Mouse (Mus musculus): Measurements from ENCODE around the gene Bco2. TPM values are rescaled to one million over a fixed set of nuclear protein-coding genes. Genes with fewer than 3 reads are reported as not detected.

The Bco2 gene
- polyA plus RNA-seq, 1 experiment from 2014 or later, result 0.20 TPM

GRCm38 (mm10) chr9:50593544-50593943 lies 38.6 kb upstream of the Bco2 start:
- no peak for ATAC-seq (ENCODE audit: low FRiP score, low TSS enrichment)
- no peak overlapping the region for H3K4me2 ChIP-seq (ENCODE audit: low read length)
- H3K9me3 ChIP-seq (ENCODE audit: control insufficient read depth, low read length), result no peaks in the 10 kb centered on the region
- H3K9ac ChIP-seq (replicated peaks; ENCODE audit: low read length), result no peak overlapping the region
- H3K27ac ChIP-seq (replicated peaks; ENCODE audit: low read depth, low read length), result no peak overlapping the region
- DNase-seq, result peak; percentile 45
- no peaks in the 10 kb centered on the region for H3K4me1 ChIP-seq (ENCODE audit: control insufficient read depth, insufficient read depth, low read length)
- peaks cover 38% of the 10 kb centered on the region for H3K36me3 ChIP-seq (ENCODE audit: control insufficient read depth, insufficient read depth, low read length)
- WGBS, result 85% methylated on average over 3 of the region's 3 CpGs
- H3K4me3 ChIP-seq (replicated peaks; ENCODE audit: low read depth, low read length), result no peak overlapping the region
- no peaks in the 10 kb centered on the region for H3K27me3 ChIP-seq (ENCODE audit: control insufficient read depth, insufficient read depth, low read length)

GRCm38 (mm10) chr9:50592955-50593354 lies 38.0 kb upstream of the Bco2 start:
- H3K4me1 ChIP-seq (ENCODE audit: control insufficient read depth, insufficient read depth, low read length), result no peaks in the 10 kb centered on the region
- H3K9ac ChIP-seq (replicated peaks; ENCODE audit: low read length), result no peak overlapping the region
- H3K36me3 ChIP-seq (ENCODE audit: control insufficient read depth, insufficient read depth, low read length), result peaks cover 32% of the 10 kb centered on the region
- 86% methylated on average over 9 of the region's 9 CpGs for WGBS
- ATAC-seq (ENCODE audit: low FRiP score, low TSS enrichment) (no peak), DNase-seq (no peak)
- no peaks in the 10 kb centered on the region for H3K27me3 ChIP-seq (ENCODE audit: control insufficient read depth, insufficient read depth, low read length)
- no peaks in the 10 kb centered on the region for H3K9me3 ChIP-seq (ENCODE audit: control insufficient read depth, low read length)
- H3K4me3 ChIP-seq (replicated peaks; ENCODE audit: low read depth, low read length), result no peak overlapping the region
- no peak overlapping the region for H3K27ac ChIP-seq (replicated peaks; ENCODE audit: low read depth, low read length)
- H3K4me2 ChIP-seq (ENCODE audit: low read length), result no peak overlapping the region

- Histone ChIP-seq H3K27me3 (ENCODE audit: control insufficient read depth, insufficient read depth, low read length) (no peaks in the 10 kb centered on the region), H3K4me1 (ENCODE audit: control insufficient read depth, insufficient read depth, low read length) (no peaks in the 10 kb centered on the region), H3K27ac (replicated peaks; ENCODE audit: low read depth, low read length) (no peak overlapping the region), H3K9me3 (ENCODE audit: control insufficient read depth, low read length) (no peaks in the 10 kb centered on the region), H3K4me3 (replicated peaks; ENCODE audit: low read depth, low read length) (no peak overlapping the region), H3K36me3 (ENCODE audit: control insufficient read depth, insufficient read depth, low read length) (peaks cover 14% of the 10 kb centered on the region), H3K4me2 (ENCODE audit: low read length) (no peak overlapping the region), H3K9ac (replicated peaks; ENCODE audit: low read length) (no peak overlapping the region)
- 77% methylated on average over 10 of the region's 10 CpGs for WGBS
- DNase-seq, result no peak
- no peak for ATAC-seq (ENCODE audit: low FRiP score, low TSS enrichment)
Observed at GRCm38 (mm10) chr9:50590856-50591518, 36.0 kb upstream of the Bco2 start.

GRCm38 (mm10) chr9:50586955-50587354 lies 32.0 kb upstream of the Bco2 start:
- no peak for ATAC-seq (ENCODE audit: low FRiP score, low TSS enrichment)
- Histone ChIP-seq H3K27me3 (ENCODE audit: control insufficient read depth, insufficient read depth, low read length) (no peaks in the 10 kb centered on the region), H3K9me3 (ENCODE audit: control insufficient read depth, low read length) (no peaks in the 10 kb centered on the region), H3K36me3 (ENCODE audit: control insufficient read depth, insufficient read depth, low read length) (no peaks in the 10 kb centered on the region), H3K4me2 (ENCODE audit: low read length) (no peak overlapping the region), H3K27ac (replicated peaks; ENCODE audit: low read depth, low read length) (no peak overlapping the region), H3K9ac (replicated peaks; ENCODE audit: low read length) (no peak overlapping the region), H3K4me1 (ENCODE audit: control insufficient read depth, insufficient read depth, low read length) (no peaks in the 10 kb centered on the region), H3K4me3 (replicated peaks; ENCODE audit: low read depth, low read length) (no peak overlapping the region)
- DNase-seq, result no peak
- WGBS, result 80% methylated on average over 4 of the region's 4 CpGs

DNA sequence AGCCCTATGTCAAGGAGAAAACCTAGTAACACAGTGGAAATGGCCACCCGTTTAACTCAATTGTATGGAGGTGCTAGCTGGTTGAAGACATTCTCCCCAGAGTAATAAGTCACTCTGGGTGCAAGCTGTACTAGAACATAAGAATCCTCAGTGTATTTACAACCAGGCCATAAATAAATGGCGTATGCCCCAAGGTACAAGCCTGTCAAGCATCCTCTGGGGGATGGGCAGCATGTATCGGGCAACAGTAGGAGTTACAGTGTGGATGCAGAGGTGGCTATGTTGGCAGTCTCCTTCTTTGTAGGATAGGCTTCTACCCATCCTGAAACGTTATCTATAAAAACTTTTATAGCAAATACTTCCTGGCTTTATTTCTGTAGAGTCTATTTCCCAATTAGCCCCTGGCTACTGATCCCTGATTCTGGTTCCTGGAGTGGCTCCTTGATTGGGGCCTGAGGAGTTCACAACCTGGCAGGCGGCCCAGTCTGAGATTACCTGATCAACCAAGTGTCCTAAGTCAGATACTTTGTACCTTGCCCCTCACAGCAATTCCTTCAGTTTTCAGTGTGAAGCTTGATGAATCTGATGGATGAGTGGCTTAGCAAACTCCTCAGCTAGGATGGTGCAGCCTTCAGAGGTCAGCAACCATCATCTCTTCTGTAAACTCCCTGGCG lies 30.3 kb upstream of the Bco2 start:
- Histone ChIP-seq H3K27ac (replicated peaks; ENCODE audit: low read depth, low read length) (no peak overlapping the region), H3K9ac (replicated peaks; ENCODE audit: low read length) (no peak overlapping the region), H3K36me3 (ENCODE audit: control insufficient read depth, insufficient read depth, low read length) (no peaks in the 10 kb centered on the region), H3K4me3 (replicated peaks; ENCODE audit: low read depth, low read length) (no peak overlapping the region), H3K4me1 (ENCODE audit: control insufficient read depth, insufficient read depth, low read length) (no peaks in the 10 kb centered on the region), H3K4me2 (ENCODE audit: low read length) (no peak overlapping the region), H3K9me3 (ENCODE audit: control insufficient read depth, low read length) (no peaks in the 10 kb centered on the region), H3K27me3 (ENCODE audit: control insufficient read depth, insufficient read depth, low read length) (no peaks in the 10 kb centered on the region)
- no peak for DNase-seq
- WGBS, result 85% methylated on average over 6 of the region's 6 CpGs
- ATAC-seq (ENCODE audit: low FRiP score, low TSS enrichment), result no peak

- no peak for DNase-seq
- no peaks in the 10 kb centered on the region for H3K27me3 ChIP-seq (ENCODE audit: control insufficient read depth, insufficient read depth, low read length)
- no peak overlapping the region for H3K4me3 ChIP-seq (replicated peaks; ENCODE audit: low read depth, low read length)
- no peak overlapping the region for H3K4me2 ChIP-seq (ENCODE audit: low read length)
- ATAC-seq (ENCODE audit: low FRiP score, low TSS enrichment), result no peak
- no peaks in the 10 kb centered on the region for H3K4me1 ChIP-seq (ENCODE audit: control insufficient read depth, insufficient read depth, low read length)
- 4% methylated on average over 4 of the region's 4 CpGs for WGBS
- no peaks in the 10 kb centered on the region for H3K9me3 ChIP-seq (ENCODE audit: control insufficient read depth, low read length)
- H3K27ac ChIP-seq (replicated peaks; ENCODE audit: low read depth, low read length), result no peak overlapping the region
- H3K9ac ChIP-seq (replicated peaks; ENCODE audit: low read length), result no peak overlapping the region
- H3K36me3 ChIP-seq (ENCODE audit: control insufficient read depth, insufficient read depth, low read length), result no peaks in the 10 kb centered on the region
Observed at GRCm38 (mm10) chr9:50580370-50580769, 25.4 kb upstream of the Bco2 start.

DNA sequence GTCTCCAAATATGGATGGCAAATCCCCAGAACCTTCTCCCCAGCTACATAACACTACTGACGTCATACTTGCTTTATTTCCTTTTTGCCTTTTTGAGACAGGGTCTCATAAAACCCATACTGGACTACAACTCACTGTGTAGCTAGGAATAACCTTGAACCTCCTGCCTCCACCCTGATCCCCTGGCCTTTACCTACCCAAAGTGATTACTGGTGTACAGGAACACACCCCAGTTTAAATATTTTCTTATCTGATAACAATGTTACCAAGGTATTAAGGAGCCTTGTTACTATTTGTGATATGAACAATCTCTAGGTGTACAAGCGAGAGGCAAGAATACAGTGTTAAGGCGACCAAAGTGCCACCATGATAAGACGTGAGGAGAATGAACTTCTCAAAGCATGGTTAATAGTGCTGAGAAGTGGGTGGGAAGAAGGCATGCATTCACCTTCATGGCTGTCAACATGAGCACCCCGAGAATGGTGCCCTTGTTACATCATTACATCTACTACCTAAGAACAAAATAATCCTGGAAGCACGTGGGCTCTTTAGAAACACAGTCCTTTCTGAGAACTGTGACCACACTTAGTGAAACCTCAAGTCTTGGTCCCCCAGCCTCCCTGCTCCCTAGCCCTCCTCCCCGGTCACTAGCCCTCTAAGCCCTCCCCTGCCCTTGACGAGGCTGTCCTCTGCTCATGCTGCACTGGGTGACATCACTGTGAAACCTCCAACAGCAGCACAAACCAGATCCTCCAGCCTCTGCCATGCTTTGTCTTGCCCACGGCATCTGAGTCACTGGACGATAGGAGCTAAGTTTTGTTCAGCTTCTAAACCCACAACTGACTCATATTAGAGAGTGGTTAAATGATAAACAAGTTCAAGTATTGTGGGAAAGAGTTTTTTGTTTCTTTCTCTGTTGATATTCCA lies 14.9 kb upstream of the Bco2 start:
- 83% methylated on average over 10 of the region's 10 CpGs for WGBS

DNA sequence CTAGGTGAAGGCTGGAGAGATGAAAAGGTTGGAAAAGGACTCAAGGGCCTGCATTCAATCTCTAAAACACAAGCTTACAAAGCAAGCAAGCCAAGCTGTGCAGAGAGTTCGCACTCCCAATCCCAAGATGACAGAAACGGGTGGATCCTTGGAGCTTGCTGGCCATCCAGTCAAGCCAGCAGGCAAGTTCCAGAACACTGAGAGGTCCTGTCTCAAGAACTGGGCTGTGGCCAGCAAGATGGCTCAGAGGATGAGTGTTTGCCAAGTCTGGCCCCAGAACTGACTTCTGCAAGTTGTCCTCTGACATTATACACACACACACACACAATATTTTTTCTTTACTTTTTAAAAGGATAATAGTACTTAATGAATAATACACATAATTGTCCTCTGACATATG lies 12.9 kb upstream of the Bco2 start:
- no peak for DNase-seq
- Histone ChIP-seq H3K9ac (replicated peaks; ENCODE audit: low read length) (no peak overlapping the region), H3K27me3 (ENCODE audit: control insufficient read depth, insufficient read depth, low read length) (no peaks in the 10 kb centered on the region), H3K4me3 (replicated peaks; ENCODE audit: low read depth, low read length) (no peak overlapping the region), H3K27ac (replicated peaks; ENCODE audit: low read depth, low read length) (no peak overlapping the region), H3K36me3 (ENCODE audit: control insufficient read depth, insufficient read depth, low read length) (no peaks in the 10 kb centered on the region), H3K9me3 (ENCODE audit: control insufficient read depth, low read length) (no peaks in the 10 kb centered on the region), H3K4me2 (ENCODE audit: low read length) (no peak overlapping the region), H3K4me1 (ENCODE audit: control insufficient read depth, insufficient read depth, low read length) (no peaks in the 10 kb centered on the region)
- no peak for ATAC-seq (ENCODE audit: low FRiP score, low TSS enrichment)
- WGBS, result 91% methylated on average over 2 of the region's 2 CpGs

More for the DNA sequence above, 14.9 kb upstream of the Bco2 start:
- no peaks in the 10 kb centered on the region for H3K27me3 ChIP-seq (ENCODE audit: control insufficient read depth, insufficient read depth, low read length)
- H3K9ac ChIP-seq (replicated peaks; ENCODE audit: low read length), result no peak overlapping the region
- no peak for DNase-seq
- H3K9me3 ChIP-seq (ENCODE audit: control insufficient read depth, low read length), result no peaks in the 10 kb centered on the region
- no peak for ATAC-seq (ENCODE audit: low FRiP score, low TSS enrichment)
- H3K4me2 ChIP-seq (ENCODE audit: low read length), result no peak overlapping the region
- no peak overlapping the region for H3K27ac ChIP-seq (replicated peaks; ENCODE audit: low read depth, low read length)
- H3K36me3 ChIP-seq (ENCODE audit: control insufficient read depth, insufficient read depth, low read length), result no peaks in the 10 kb centered on the region
- no peaks in the 10 kb centered on the region for H3K4me1 ChIP-seq (ENCODE audit: control insufficient read depth, insufficient read depth, low read length)
- H3K4me3 ChIP-seq (replicated peaks; ENCODE audit: low read depth, low read length), result no peak overlapping the region

Data from midbrain, embryonic 14.5 days (tissue).